Mouse (Mus musculus): ENCODE results near the gene Ccser1. TPM values are rescaled to one million over a fixed set of nuclear protein-coding genes. Genes with fewer than 3 reads are reported as not detected.

Ccser1 gene
- polyA plus RNA-seq, 1 experiment from 2014 or later, result 0.50 TPM

DNA sequence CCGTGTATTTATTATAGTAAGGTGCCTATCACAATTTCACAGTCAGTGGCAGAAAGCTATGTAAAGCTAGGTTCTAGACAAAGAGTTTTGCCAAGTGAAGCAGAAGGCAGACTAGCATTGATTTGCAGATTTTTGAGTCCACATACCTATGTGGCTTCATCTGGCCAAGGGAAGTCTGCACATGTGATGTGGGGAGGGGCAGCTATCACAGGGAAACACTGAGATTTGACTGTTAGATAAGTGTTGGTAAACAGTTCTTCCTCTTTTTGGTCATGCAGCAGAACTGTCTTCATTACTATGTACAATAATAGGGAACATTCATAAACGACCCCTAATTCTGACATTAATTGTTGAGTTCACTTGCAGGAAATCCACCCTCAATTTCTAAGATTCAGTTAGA is 335.2 kb downstream of the Ccser1 start:
- no peak overlapping the region for H3K4me2 ChIP-seq
- H3K4me1 ChIP-seq, result no peaks in the 10 kb centered on the region
- WGBS (ENCODE audit: insufficient replicate concordance), result 43% methylated on average over 2 of the region's 2 CpGs
- H3K27ac ChIP-seq, result no peak overlapping the region
- no peaks in the 10 kb centered on the region for H3K9me3 ChIP-seq (replicated peaks)
- H3K27me3 ChIP-seq (replicated peaks), result no peaks in the 10 kb centered on the region
- no peak overlapping the region for H3K4me3 ChIP-seq
- H3K36me3 ChIP-seq, result no peaks in the 10 kb centered on the region
- no peak for ATAC-seq
- H3K9ac ChIP-seq, result no peak overlapping the region

- H3K36me3 ChIP-seq, result no peaks in the 10 kb centered on the region
- no peaks in the 10 kb centered on the region for H3K9me3 ChIP-seq (replicated peaks)
- H3K4me3 ChIP-seq, result no peak overlapping the region
- no peaks in the 10 kb centered on the region for H3K27me3 ChIP-seq (replicated peaks)
- no peaks in the 10 kb centered on the region for H3K4me1 ChIP-seq
- WGBS (ENCODE audit: insufficient replicate concordance), result 62% methylated on average over 2 of the region's 2 CpGs
- ATAC-seq, result no peak
- no peak overlapping the region for H3K9ac ChIP-seq
- no peak overlapping the region for H3K4me2 ChIP-seq
- H3K27ac ChIP-seq, result no peak overlapping the region
These were observed 341.5 kb downstream of the Ccser1 start for GRCm38 (mm10) chr6:61521587-61521986.

DNA sequence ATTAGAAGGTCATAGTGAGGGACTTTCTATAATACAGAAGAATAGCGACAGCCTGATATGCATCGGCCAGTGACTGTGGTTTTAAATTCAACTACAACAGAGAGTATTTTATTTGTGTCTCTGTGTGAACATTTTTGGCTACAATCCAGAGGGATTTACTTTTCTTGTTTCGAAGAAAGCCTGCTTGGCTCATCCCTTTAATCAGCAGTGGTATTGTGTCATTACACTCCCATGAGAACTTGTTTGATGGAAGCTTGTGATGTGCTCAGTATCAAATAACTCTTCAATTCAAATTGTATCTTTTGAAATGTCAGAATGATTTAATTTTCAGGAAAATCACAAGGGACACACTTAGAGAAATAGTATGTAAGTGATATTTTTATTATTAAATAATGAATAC is 342.0 kb downstream of the Ccser1 start:
- ATAC-seq, result no peak
- Histone ChIP-seq H3K27ac (no peak overlapping the region), H3K4me3 (no peak overlapping the region), H3K9ac (no peak overlapping the region), H3K27me3 (replicated peaks) (no peaks in the 10 kb centered on the region), H3K36me3 (no peaks in the 10 kb centered on the region), H3K4me1 (no peaks in the 10 kb centered on the region), H3K9me3 (replicated peaks) (no peaks in the 10 kb centered on the region), H3K4me2 (no peak overlapping the region)
- WGBS (ENCODE audit: insufficient replicate concordance), result 70% methylated on average over 3 of the region's 3 CpGs

DNA sequence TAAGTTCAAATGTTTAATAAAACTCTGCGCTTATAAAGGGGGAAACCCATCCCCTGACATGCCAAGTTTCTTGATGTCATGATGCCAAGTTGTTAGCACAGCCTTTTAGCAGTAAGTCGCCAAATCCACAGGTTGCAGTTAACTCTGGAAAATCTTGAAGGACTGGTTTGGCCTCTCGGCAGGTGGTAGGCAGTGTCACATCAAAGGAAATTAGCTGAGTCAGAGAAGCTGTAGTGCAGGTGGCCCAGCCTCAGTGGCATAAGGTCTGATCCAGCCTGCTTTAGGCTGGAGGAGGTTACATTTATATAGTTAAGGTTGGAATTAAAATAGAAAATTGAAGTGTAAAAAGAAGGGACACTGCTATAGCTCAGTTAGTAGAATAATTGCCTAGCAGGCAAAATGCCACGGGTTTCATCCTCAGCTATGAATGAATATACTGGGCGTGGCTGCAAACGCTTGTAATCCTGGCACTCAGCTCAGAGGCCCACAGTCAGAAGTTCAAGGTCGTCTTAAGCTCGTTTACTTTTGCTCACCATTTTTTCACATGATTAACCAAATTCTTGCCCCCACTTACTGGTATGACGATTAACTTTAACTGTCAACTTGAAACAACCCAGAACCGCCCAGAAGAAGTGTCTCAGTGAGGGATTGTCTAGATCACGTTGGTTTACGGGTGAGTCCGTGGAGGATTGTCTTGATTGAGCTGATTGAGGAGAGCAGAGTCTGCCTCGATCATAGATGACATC is 343.8 kb downstream of the Ccser1 start:
- Histone ChIP-seq H3K4me2 (no peak overlapping the region), H3K4me3 (no peak overlapping the region), H3K9ac (no peak overlapping the region), H3K36me3 (no peaks in the 10 kb centered on the region), H3K27me3 (replicated peaks) (no peaks in the 10 kb centered on the region), H3K4me1 (no peaks in the 10 kb centered on the region), H3K27ac (no peak overlapping the region), H3K9me3 (replicated peaks) (no peaks in the 10 kb centered on the region)
- 31% methylated on average over 14 of the region's 14 CpGs for WGBS (ENCODE audit: insufficient replicate concordance)
- ATAC-seq, result no peak

- no peak overlapping the region for H3K4me2 ChIP-seq
- no peaks in the 10 kb centered on the region for H3K27me3 ChIP-seq (replicated peaks)
- no peak for ATAC-seq
- H3K9ac ChIP-seq, result no peak overlapping the region
- no peaks in the 10 kb centered on the region for H3K4me1 ChIP-seq
- no peak overlapping the region for H3K4me3 ChIP-seq
- H3K27ac ChIP-seq, result no peak overlapping the region
- H3K36me3 ChIP-seq, result no peaks in the 10 kb centered on the region
- H3K9me3 ChIP-seq (replicated peaks), result no peaks in the 10 kb centered on the region
These were observed 360.6 kb downstream of the Ccser1 start for GRCm38 (mm10) chr6:61540732-61541131.

DNA sequence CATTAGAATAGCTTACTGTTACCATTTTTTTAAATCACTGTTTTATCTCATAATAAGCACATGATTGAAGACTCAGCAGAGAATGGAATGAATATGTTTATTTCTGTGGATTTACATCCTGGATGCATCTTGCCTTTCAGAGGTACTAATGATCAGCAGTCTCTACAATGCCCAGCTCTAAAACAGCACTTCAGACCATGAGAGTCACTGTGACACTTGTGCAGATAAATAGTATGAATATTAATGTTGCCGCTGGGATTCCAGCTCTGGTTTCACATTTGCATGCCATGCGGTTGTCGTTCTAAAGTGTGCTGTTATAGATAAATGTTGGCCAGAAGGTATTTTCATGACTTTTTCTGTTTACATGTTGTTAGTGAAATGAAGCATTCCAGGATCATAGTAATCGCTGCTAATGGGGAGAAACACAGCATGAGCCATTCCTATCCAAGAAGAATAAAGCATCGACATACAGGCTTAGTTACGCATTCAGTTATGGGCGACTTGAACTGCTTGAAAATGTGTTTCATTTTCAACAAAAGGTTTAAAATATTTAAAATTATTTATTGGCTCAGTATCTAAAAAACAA is 363.4 kb downstream of the Ccser1 start:
- Histone ChIP-seq H3K4me2 (no peak overlapping the region), H3K4me1 (no peaks in the 10 kb centered on the region), H3K9me3 (replicated peaks) (no peaks in the 10 kb centered on the region), H3K9ac (no peak overlapping the region), H3K27me3 (replicated peaks) (no peaks in the 10 kb centered on the region), H3K27ac (no peak overlapping the region), H3K4me3 (no peak overlapping the region), H3K36me3 (no peaks in the 10 kb centered on the region)
- WGBS (ENCODE audit: insufficient replicate concordance), result 76% methylated on average over 7 of the region's 7 CpGs
- ATAC-seq, result no peak

GRCm38 (mm10) chr6:61567551-61567950 is 387.4 kb downstream of the Ccser1 start:
- H3K36me3 ChIP-seq, result no peaks in the 10 kb centered on the region
- ATAC-seq, result no peak
- H3K4me1 ChIP-seq, result no peaks in the 10 kb centered on the region
- no peak overlapping the region for H3K9ac ChIP-seq
- no peak overlapping the region for H3K4me3 ChIP-seq
- H3K27ac ChIP-seq, result no peak overlapping the region
- H3K4me2 ChIP-seq, result no peak overlapping the region
- no peaks in the 10 kb centered on the region for H3K9me3 ChIP-seq (replicated peaks)
- WGBS (ENCODE audit: insufficient replicate concordance), result 55% methylated on average over 2 of the region's 2 CpGs
- no peaks in the 10 kb centered on the region for H3K27me3 ChIP-seq (replicated peaks)

GRCm38 (mm10) chr6:61567967-61568366 is 387.8 kb downstream of the Ccser1 start:
- Histone ChIP-seq H3K36me3 (no peaks in the 10 kb centered on the region), H3K27ac (no peak overlapping the region), H3K9me3 (replicated peaks) (no peaks in the 10 kb centered on the region), H3K4me2 (no peak overlapping the region), H3K4me1 (no peaks in the 10 kb centered on the region), H3K9ac (no peak overlapping the region), H3K4me3 (no peak overlapping the region), H3K27me3 (replicated peaks) (no peaks in the 10 kb centered on the region)
- 69% methylated on average over 8 of the region's 8 CpGs for WGBS (ENCODE audit: insufficient replicate concordance)
- ATAC-seq, result no peak

GRCm38 (mm10) chr6:61581696-61582095 is 401.6 kb downstream of the Ccser1 start:
- Histone ChIP-seq H3K27me3 (replicated peaks) (no peaks in the 10 kb centered on the region), H3K9ac (no peak overlapping the region), H3K27ac (no peak overlapping the region), H3K36me3 (no peaks in the 10 kb centered on the region), H3K9me3 (replicated peaks) (no peaks in the 10 kb centered on the region), H3K4me1 (no peaks in the 10 kb centered on the region), H3K4me2 (no peak overlapping the region), H3K4me3 (no peak overlapping the region)
- ATAC-seq, result no peak

- no peaks in the 10 kb centered on the region for H3K36me3 ChIP-seq
- 66% methylated on average over 2 of the region's 2 CpGs for WGBS (ENCODE audit: insufficient replicate concordance)
- H3K4me3 ChIP-seq, result no peak overlapping the region
- H3K27ac ChIP-seq, result no peak overlapping the region
- H3K4me2 ChIP-seq, result no peak overlapping the region
- H3K9ac ChIP-seq, result no peak overlapping the region
- no peak for ATAC-seq
- no peaks in the 10 kb centered on the region for H3K4me1 ChIP-seq
- no peaks in the 10 kb centered on the region for H3K27me3 ChIP-seq (replicated peaks)
- no peaks in the 10 kb centered on the region for H3K9me3 ChIP-seq (replicated peaks)
These were observed 408.9 kb downstream of the Ccser1 start for GRCm38 (mm10) chr6:61588999-61589398.

DNA sequence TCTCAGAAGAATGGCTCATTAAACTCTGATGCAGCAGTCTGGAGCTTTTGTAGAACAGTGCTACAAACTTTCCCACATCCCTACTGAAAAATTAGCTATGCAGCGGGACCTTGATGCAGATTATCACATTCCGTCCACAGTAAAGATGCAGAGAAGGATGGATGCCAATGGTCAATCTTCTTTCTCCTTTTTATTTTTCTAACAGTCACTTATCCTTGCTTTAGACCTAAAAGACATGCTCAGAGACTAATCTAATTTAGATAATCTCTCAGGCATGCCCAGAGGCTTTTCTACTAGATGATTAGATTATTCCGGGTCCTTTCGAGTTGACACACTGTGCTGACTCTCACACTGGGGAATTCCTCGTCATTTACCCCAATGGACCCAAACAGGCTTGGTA is 421.8 kb downstream of the Ccser1 start:
- Histone ChIP-seq H3K9me3 (replicated peaks) (no peaks in the 10 kb centered on the region), H3K4me2 (no peak overlapping the region), H3K36me3 (no peaks in the 10 kb centered on the region), H3K27ac (no peak overlapping the region), H3K9ac (no peak overlapping the region), H3K27me3 (replicated peaks) (no peaks in the 10 kb centered on the region), H3K4me1 (no peaks in the 10 kb centered on the region), H3K4me3 (no peak overlapping the region)
- no peak for ATAC-seq
- whole genome bisulfite sequencing (ENCODE audit: insufficient replicate concordance), result 74% methylated on average over 5 of the region's 5 CpGs

DNA sequence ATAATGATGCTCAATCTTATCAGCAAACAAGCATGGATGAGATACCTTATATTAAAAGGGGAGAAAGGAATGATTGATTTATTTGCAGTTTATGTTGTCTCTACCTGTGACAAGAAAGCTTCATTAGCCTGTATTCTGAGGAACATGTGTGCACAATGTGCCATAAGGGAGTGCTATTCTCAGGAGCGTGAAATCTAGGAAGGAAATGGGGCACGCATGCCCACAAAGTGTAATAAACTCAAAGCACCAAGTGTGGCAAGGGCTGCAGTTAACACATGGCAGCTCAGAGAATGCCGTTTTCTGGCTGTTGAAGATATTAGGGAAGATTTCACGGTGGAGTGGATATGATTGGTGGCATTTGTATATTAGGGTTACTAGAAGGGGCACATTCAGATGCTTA is 434.8 kb downstream of the Ccser1 start:
- WGBS (ENCODE audit: insufficient replicate concordance), result 64% methylated on average over 4 of the region's 4 CpGs
- Histone ChIP-seq H3K9ac (no peak overlapping the region), H3K4me1 (no peaks in the 10 kb centered on the region), H3K36me3 (no peaks in the 10 kb centered on the region), H3K27ac (no peak overlapping the region), H3K4me3 (no peak overlapping the region), H3K9me3 (replicated peaks) (no peaks in the 10 kb centered on the region), H3K27me3 (replicated peaks) (no peaks in the 10 kb centered on the region), H3K4me2 (no peak overlapping the region)
- no peak for ATAC-seq

DNA sequence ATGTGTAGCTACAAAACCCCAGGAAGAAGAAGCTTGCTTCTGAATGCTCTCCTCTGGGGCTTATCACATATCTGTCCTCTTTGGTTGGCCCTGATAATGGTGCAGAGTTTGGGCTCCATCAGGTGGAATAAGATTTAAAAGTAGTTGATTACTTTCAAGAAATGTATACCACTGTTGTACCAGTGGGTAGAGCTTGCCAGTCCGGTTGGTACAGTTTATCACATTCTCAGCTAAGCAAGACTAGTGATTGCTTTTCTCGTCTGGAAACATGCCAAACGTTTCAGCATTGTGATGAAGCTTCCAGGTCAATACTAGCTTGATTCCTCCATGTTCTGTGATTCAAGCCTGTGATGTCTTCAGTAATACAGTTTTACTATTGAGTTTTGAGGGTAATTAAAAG is 441.6 kb downstream of the Ccser1 start:
- H3K27me3 ChIP-seq (replicated peaks), result no peaks in the 10 kb centered on the region
- H3K27ac ChIP-seq, result no peak overlapping the region
- no peaks in the 10 kb centered on the region for H3K4me1 ChIP-seq
- 61% methylated on average over 3 of the region's 3 CpGs for WGBS (ENCODE audit: insufficient replicate concordance)
- ATAC-seq, result no peak
- H3K4me2 ChIP-seq, result no peak overlapping the region
- no peak overlapping the region for H3K9ac ChIP-seq
- no peaks in the 10 kb centered on the region for H3K9me3 ChIP-seq (replicated peaks)
- no peak overlapping the region for H3K4me3 ChIP-seq
- H3K36me3 ChIP-seq, result no peaks in the 10 kb centered on the region
